Mouse (Mus musculus): Measurements from ENCODE around the gene Ntrk3. TPM values are rescaled to one million over a fixed set of nuclear protein-coding genes. Genes with fewer than 3 reads are reported as not detected.

Ntrk3 gene
- polyA plus RNA-seq, 1 experiment from 2014 or later, result 37.4 TPM

DNA sequence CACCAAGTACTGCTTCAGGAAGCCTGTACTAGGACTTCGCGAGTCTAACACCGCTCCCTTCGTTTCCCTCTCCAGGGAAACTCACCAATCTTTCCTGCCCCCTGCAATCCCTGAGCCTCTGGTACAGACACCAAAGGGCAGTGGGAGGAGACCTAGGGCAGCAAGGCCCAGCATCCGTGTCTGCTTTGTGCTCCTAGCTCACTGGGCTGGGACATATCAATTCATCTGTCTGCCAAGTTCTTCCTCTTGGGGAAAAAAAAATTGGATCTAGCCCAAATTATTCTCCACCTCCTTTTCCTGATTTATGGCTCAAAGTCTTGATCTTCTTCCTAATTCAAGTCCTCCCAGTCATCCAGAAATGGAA is 168.6 kb downstream of the Ntrk3 start:
- Histone ChIP-seq H3K4me3 (replicated peaks; ENCODE audit: low read length) (peak overlapping the region; percentile 24; the same call in 1 of the 2 replicates), H3K27me3 (replicated peaks; ENCODE audit: control insufficient read depth, insufficient read depth, low read length) (no peaks in the 10 kb centered on the region), H3K9ac (replicated peaks; ENCODE audit: low read depth, low read length) (peak overlapping the region; percentile 46; the same call in 1 of the 2 replicates), H3K27ac (ENCODE audit: low read length) (no peak overlapping the region), H3K9me3 (ENCODE audit: control insufficient read depth, low read length) (no peaks in the 10 kb centered on the region), H3K36me3 (ENCODE audit: control insufficient read depth, insufficient read depth) (no peaks in the 10 kb centered on the region), H3K4me1 (replicated peaks; ENCODE audit: control insufficient read depth, insufficient read depth, low read length) (peaks cover 33% of the 10 kb centered on the region), H3K4me2 (ENCODE audit: low read length) (peak overlapping the region; percentile 45)
- peak; percentile 32; the same call in 1 of the 2 replicates for ATAC-seq
- WGBS, result 9% methylated on average over 5 of the region's 5 CpGs

DNA sequence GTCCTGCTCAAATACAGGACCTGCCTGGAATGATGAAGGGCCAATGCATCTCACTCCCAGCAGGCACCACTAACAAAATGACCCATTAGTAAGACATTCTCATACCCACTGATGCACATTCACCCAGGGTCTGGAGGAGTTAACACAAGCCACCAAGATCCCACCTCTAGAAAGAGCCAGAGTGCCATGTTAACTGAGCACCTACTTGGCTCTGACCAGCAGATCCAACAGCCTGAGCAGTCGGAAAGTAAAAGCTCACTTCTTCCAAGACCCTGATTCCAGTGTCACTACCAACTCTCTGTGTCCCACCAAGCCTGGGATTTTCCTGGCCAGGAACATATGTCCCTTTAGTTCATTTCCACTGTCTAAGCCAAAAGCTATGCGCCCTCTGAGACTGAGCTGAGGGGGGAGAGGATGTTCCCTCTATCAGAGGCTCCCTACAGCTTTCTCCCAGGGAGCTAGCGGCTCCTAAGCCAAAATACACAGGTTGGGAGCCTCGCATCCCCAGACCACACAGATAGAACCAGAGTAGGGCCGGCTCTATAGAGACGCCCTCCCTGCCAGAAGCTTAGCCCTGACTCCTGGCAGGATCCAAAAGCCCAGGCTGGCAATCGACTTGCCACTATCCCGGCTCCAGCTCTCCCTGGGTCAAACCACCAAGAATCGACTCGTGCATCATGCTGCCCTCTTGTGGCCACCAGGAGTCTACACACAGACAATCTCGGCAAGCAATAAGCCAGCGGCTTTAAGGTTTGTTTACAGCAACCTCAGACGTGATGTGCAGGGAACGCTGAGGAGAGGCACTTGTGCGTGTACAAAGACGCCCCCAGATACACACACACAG is 169.2 kb downstream of the Ntrk3 start:
- peak overlapping the region; percentile 45 for H3K4me2 ChIP-seq (ENCODE audit: low read length)
- H3K27me3 ChIP-seq (replicated peaks; ENCODE audit: control insufficient read depth, insufficient read depth, low read length), result no peaks in the 10 kb centered on the region
- peak overlapping the region; percentile 46; the same call in 1 of the 2 replicates for H3K9ac ChIP-seq (replicated peaks; ENCODE audit: low read depth, low read length)
- no peaks in the 10 kb centered on the region for H3K36me3 ChIP-seq (ENCODE audit: control insufficient read depth, insufficient read depth)
- H3K4me1 ChIP-seq (replicated peaks; ENCODE audit: control insufficient read depth, insufficient read depth, low read length), result peaks cover 28% of the 10 kb centered on the region
- peak overlapping the region; percentile 24; the same call in 1 of the 2 replicates for H3K4me3 ChIP-seq (replicated peaks; ENCODE audit: low read length)
- peak; percentile 68 for ATAC-seq
- no peaks in the 10 kb centered on the region for H3K9me3 ChIP-seq (ENCODE audit: control insufficient read depth, low read length)
- H3K27ac ChIP-seq (ENCODE audit: low read length), result no peak overlapping the region
- WGBS, result 14% methylated on average over 16 of the region's 16 CpGs

DNA sequence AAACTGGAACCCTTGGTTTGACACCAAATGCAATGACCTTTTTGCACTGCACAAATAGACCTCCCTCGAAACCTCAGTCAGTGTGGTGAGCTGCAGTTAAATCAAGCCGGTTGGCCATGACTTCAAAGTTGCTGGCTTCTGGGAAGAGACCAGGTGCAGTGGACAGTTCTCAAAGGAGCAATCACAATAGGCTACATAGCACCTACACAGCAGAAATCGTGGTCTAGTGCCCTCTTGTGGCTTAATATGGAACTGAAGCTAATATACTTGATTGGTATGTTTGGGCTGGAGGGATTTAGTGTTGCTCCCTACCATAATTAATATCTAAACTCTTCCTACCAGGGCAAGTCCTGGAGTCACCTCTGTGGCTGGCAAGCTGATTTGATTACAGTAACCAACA is 171.2 kb downstream of the Ntrk3 start:
- H3K27ac ChIP-seq (ENCODE audit: low read length), result no peak overlapping the region
- H3K4me3 ChIP-seq (replicated peaks; ENCODE audit: low read length), result no peak overlapping the region
- H3K4me2 ChIP-seq (ENCODE audit: low read length), result no peak overlapping the region
- H3K27me3 ChIP-seq (replicated peaks; ENCODE audit: control insufficient read depth, insufficient read depth, low read length), result no peaks in the 10 kb centered on the region
- H3K9me3 ChIP-seq (ENCODE audit: control insufficient read depth, low read length), result no peaks in the 10 kb centered on the region
- peaks cover 24% of the 10 kb centered on the region for H3K4me1 ChIP-seq (replicated peaks; ENCODE audit: control insufficient read depth, insufficient read depth, low read length)
- no peaks in the 10 kb centered on the region for H3K36me3 ChIP-seq (ENCODE audit: control insufficient read depth, insufficient read depth)
- ATAC-seq, result no peak
- no peak overlapping the region for H3K9ac ChIP-seq (replicated peaks; ENCODE audit: low read depth, low read length)
- WGBS, result 49% methylated on average over 3 of the region's 3 CpGs

DNA sequence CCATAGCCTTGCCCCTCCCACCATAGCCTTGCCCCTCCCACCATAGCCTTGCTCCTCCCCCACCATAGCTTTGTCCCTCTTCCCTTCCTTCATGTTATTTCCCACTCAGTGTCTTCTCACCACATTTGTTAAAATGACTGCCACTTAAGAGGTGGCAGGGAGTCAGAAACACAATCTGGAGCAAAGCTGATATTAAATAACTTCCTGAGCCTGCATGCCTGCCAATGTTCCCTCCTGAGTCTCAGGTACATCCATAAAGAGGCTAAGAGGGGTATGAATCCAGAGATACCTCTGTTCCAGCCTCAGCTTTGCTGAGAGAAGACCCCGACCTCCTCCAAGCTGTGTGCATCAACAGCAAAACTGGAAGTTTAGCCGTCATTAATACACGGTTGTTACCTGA is 172.4 kb downstream of the Ntrk3 start:
- no peaks in the 10 kb centered on the region for H3K36me3 ChIP-seq (ENCODE audit: control insufficient read depth, insufficient read depth)
- H3K4me2 ChIP-seq (ENCODE audit: low read length), result no peak overlapping the region
- WGBS, result 91% methylated on average over 3 of the region's 3 CpGs
- H3K4me3 ChIP-seq (replicated peaks; ENCODE audit: low read length), result no peak overlapping the region
- no peak for ATAC-seq
- H3K9ac ChIP-seq (replicated peaks; ENCODE audit: low read depth, low read length), result no peak overlapping the region
- H3K27ac ChIP-seq (ENCODE audit: low read length), result no peak overlapping the region
- H3K9me3 ChIP-seq (ENCODE audit: control insufficient read depth, low read length), result no peaks in the 10 kb centered on the region
- no peaks in the 10 kb centered on the region for H3K27me3 ChIP-seq (replicated peaks; ENCODE audit: control insufficient read depth, insufficient read depth, low read length)
- H3K4me1 ChIP-seq (replicated peaks; ENCODE audit: control insufficient read depth, insufficient read depth, low read length), result peaks cover 22% of the 10 kb centered on the region

DNA sequence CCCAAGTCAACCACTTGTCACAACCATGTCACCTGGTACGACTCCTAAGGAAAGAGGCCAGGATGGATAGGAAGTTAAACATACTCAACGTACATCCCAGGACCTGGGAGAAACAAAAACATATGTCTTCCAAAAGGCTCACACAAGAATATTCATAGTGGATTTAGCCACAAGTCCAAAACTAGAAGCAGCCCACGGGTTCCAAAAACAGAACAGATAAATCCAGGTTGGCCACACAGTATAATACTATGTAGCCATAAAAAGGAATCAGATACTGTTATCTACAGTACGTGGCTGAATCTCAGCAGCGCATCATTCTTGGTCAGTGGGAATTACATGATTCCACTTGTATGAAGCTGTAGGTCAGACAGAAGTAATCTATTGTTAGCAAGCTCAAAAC is 179.3 kb downstream of the Ntrk3 start:
- Histone ChIP-seq H3K27ac (ENCODE audit: low read length) (no peak overlapping the region), H3K4me3 (replicated peaks; ENCODE audit: low read length) (no peak overlapping the region), H3K27me3 (replicated peaks; ENCODE audit: control insufficient read depth, insufficient read depth, low read length) (no peaks in the 10 kb centered on the region), H3K4me2 (ENCODE audit: low read length) (no peak overlapping the region), H3K4me1 (replicated peaks; ENCODE audit: control insufficient read depth, insufficient read depth, low read length) (no peaks in the 10 kb centered on the region), H3K9ac (replicated peaks; ENCODE audit: low read depth, low read length) (no peak overlapping the region), H3K36me3 (ENCODE audit: control insufficient read depth, insufficient read depth) (no peaks in the 10 kb centered on the region), H3K9me3 (ENCODE audit: control insufficient read depth, low read length) (no peaks in the 10 kb centered on the region)
- no peak for ATAC-seq
- WGBS, result 94% methylated on average over 5 of the region's 5 CpGs

DNA sequence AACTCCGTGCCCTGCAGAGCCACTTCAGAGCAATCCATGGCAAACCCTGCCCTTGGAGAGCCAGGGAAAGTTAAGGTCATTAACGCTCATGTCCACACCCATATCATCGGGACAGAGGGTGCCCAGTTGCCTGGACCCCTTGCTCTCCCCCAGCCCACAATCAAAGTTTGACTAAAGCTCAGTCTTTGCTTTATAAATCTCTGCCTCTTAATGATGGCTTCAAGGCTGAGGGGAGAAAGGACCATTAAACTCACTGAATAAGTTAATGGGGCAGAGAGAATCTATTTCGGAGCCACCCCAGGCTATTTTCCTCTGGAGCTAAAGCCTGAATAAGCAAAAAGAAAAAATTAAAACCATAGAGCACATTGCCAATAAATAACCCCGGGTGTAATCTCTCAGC is 182.3 kb downstream of the Ntrk3 start:
- H3K27ac ChIP-seq (ENCODE audit: low read length), result no peak overlapping the region
- no peaks in the 10 kb centered on the region for H3K9me3 ChIP-seq (ENCODE audit: control insufficient read depth, low read length)
- WGBS, result 76% methylated on average over 5 of the region's 5 CpGs
- no peaks in the 10 kb centered on the region for H3K27me3 ChIP-seq (replicated peaks; ENCODE audit: control insufficient read depth, insufficient read depth, low read length)
- no peaks in the 10 kb centered on the region for H3K36me3 ChIP-seq (ENCODE audit: control insufficient read depth, insufficient read depth)
- no peak overlapping the region for H3K4me3 ChIP-seq (replicated peaks; ENCODE audit: low read length)
- H3K9ac ChIP-seq (replicated peaks; ENCODE audit: low read depth, low read length), result no peak overlapping the region
- H3K4me2 ChIP-seq (ENCODE audit: low read length), result no peak overlapping the region
- ATAC-seq, result no peak
- H3K4me1 ChIP-seq (replicated peaks; ENCODE audit: control insufficient read depth, insufficient read depth, low read length), result no peaks in the 10 kb centered on the region

DNA sequence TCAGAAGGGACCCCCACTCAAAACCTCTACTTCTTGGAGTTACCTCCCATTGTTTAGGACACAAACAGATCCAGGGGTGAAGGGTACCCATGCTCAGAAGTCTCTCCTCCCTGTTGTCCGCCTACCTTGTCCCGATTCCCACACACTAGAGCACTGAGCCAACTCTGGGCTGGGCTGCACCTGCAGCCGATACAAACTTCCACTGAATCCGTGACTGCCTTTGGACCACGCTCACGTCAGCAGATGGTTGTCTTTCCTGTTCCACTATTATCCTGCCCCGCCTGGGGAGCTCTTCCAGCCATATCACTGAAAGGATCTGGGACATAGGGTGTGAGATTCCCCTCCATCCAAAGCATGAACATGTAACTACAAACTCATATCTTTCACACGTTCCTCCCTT is 188.4 kb downstream of the Ntrk3 start:
- Histone ChIP-seq H3K27ac (ENCODE audit: low read length) (no peak overlapping the region), H3K4me2 (ENCODE audit: low read length) (no peak overlapping the region), H3K4me3 (replicated peaks; ENCODE audit: low read length) (no peak overlapping the region), H3K9me3 (ENCODE audit: control insufficient read depth, low read length) (no peaks in the 10 kb centered on the region; the same call in 1 of the 2 replicates), H3K27me3 (replicated peaks; ENCODE audit: control insufficient read depth, insufficient read depth, low read length) (no peaks in the 10 kb centered on the region), H3K9ac (replicated peaks; ENCODE audit: low read depth, low read length) (no peak overlapping the region), H3K4me1 (replicated peaks; ENCODE audit: control insufficient read depth, insufficient read depth, low read length) (no peaks in the 10 kb centered on the region), H3K36me3 (ENCODE audit: control insufficient read depth, insufficient read depth) (no peaks in the 10 kb centered on the region)
- ATAC-seq, result no peak
- WGBS, result 85% methylated on average over 8 of the region's 8 CpGs

DNA sequence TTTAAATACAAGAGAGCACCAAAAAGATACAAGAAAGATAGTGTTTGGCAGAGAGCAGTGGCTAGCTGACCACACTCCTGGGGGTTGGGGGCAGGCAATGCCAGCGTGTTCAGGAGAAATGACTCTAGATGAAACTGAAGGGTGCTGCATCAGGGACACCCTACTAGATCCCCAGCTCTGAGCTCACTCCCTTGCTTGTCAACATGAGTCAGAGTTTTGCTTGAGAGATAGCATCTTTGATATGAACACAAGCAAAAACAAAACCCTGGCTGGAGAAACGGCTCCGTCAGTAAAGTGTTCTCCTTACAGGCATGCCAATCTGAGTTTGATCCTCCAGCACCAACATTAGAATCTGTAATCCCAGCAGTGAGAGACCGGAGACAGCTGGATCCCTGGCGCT is 189.1 kb downstream of the Ntrk3 start:
- H3K27ac ChIP-seq (ENCODE audit: low read length), result no peak overlapping the region
- 0 out of 2 replicates have a peak, but pooled peaks cover 3% of the 10 kb centered on the region for H3K4me1 ChIP-seq (replicated peaks; ENCODE audit: control insufficient read depth, insufficient read depth, low read length)
- H3K4me3 ChIP-seq (replicated peaks; ENCODE audit: low read length), result no peak overlapping the region
- H3K9me3 ChIP-seq (ENCODE audit: control insufficient read depth, low read length), result no peaks in the 10 kb centered on the region; the same call in 1 of the 2 replicates
- H3K36me3 ChIP-seq (ENCODE audit: control insufficient read depth, insufficient read depth), result no peaks in the 10 kb centered on the region
- ATAC-seq, result no peak
- H3K27me3 ChIP-seq (replicated peaks; ENCODE audit: control insufficient read depth, insufficient read depth, low read length), result no peaks in the 10 kb centered on the region
- H3K4me2 ChIP-seq (ENCODE audit: low read length), result no peak overlapping the region
- no peak overlapping the region for H3K9ac ChIP-seq (replicated peaks; ENCODE audit: low read depth, low read length)
- 84% methylated on average over 5 of the region's 5 CpGs for WGBS

DNA sequence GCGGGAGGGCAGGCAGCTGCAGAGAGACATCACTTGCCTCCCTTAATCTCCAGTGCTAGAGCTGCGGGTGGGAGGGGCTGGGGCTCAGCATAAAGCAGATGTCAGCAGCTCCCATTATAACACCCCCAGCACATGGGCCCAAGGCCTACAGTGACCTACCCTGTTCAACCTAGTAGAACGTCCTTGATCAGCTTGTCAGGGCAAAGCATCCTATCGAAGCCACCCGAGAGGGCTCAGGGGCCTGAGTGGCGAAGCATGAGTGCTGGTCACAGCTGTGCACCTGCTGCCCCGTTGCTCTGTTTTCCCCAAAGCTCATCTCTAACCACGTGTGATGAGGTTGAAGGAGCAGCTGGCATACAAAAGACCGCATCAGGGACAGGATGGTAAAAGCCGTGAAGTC is 191.3 kb downstream of the Ntrk3 start:
- Histone ChIP-seq H3K27me3 (replicated peaks; ENCODE audit: control insufficient read depth, insufficient read depth, low read length) (no peaks in the 10 kb centered on the region), H3K4me1 (replicated peaks; ENCODE audit: control insufficient read depth, insufficient read depth, low read length) (peaks cover 13% of the 10 kb centered on the region), H3K9ac (replicated peaks; ENCODE audit: low read depth, low read length) (no peak overlapping the region), H3K27ac (ENCODE audit: low read length) (no peak overlapping the region), H3K36me3 (ENCODE audit: control insufficient read depth, insufficient read depth) (no peaks in the 10 kb centered on the region), H3K4me3 (replicated peaks; ENCODE audit: low read length) (no peak overlapping the region), H3K4me2 (ENCODE audit: low read length) (no peak overlapping the region), H3K9me3 (ENCODE audit: control insufficient read depth, low read length) (no peaks in the 10 kb centered on the region; the same call in 1 of the 2 replicates)
- ATAC-seq, result no peak
- WGBS, result 68% methylated on average over 10 of the region's 10 CpGs

Measured in forebrain, embryonic 16.5 days (tissue).